ENCODE assay signal across 10 mouse cellular contexts in the genomic region with DNA sequence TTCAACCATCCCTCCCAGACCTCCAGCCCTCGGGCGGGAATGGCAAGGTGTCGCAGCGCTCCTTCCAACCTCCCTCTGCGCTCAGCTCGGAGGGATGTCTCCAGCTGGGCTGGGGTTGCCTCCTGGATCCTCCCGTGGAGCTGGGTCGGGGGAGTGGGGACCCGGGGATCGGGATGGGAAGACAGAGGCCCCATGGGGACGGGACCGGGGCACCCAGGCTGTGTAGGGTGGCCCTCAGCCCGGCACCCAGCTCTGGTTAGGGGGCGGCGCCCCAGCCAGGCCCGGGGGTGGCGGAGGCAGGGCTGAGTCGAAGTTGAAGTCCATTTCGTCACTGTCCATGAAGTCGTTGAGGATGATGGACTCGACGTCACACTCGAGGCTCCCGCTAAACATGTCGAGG. TPM values are rescaled to one million over a fixed set of nuclear protein-coding genes. Genes with fewer than 3 reads are reported as not detected.
DNase-seq lines count a peak whose midpoint lies in the region; ATAC-seq and TF ChIP-seq lines count a peak whose summit lies in the region.
"Had no signal": no experiment of that assay in that cellular context is flagged by ENCODE, and none has a peak within 500 bp of the region (broad histone marks: within the 10 kb centered on the region; RNA-seq: fewer than 3 reads in every experiment).

No protein-coding gene starts in this region.

- peak overlapping the region; percentile 63 for H3K4me2 ChIP-seq in lung, postnatal 0 days (replicated peaks; ENCODE audit: low read depth, low read length)
- peak overlapping the region; percentile 44 for H3K4me2 ChIP-seq in forebrain, postnatal 0 days (ENCODE audit: low read depth)
- H3K4me2 ChIP-seq in limb, embryonic 15.5 days: peak overlapping the region; percentile 85
- peak overlapping the region; percentile 83 for H3K4me2 ChIP-seq in stomach, embryonic 15.5 days

- WGBS in lung, postnatal 0 days: 13% methylated on average over 25 of the region's 25 CpGs
- WGBS in forebrain, postnatal 0 days: 20% methylated on average over 25 of the region's 25 CpGs
- WGBS in limb, embryonic 15.5 days: 6% methylated on average over 25 of the region's 25 CpGs
- WGBS in stomach, embryonic 15.5 days: 10% methylated on average over 25 of the region's 25 CpGs

- H3K9me3 ChIP-seq in lung, postnatal 0 days (ENCODE audit: low read length): no peaks in the 10 kb centered on the region
- no peaks in the 10 kb centered on the region for H3K9me3 ChIP-seq in forebrain, postnatal 0 days (ENCODE audit: low read length)
- H3K9me3 ChIP-seq in limb, embryonic 15.5 days: no peaks in the 10 kb centered on the region
- no peaks in the 10 kb centered on the region for H3K9me3 ChIP-seq in stomach, embryonic 15.5 days

- H3K4me1 ChIP-seq in lung, postnatal 0 days (ENCODE audit: insufficient read depth, low read depth, low read length): peaks cover 4% of the 10 kb centered on the region; the same call in 1 of the 2 replicates
- H3K4me1 ChIP-seq in forebrain, postnatal 0 days (ENCODE audit: insufficient read depth): peaks cover 39% of the 10 kb centered on the region
- H3K4me1 ChIP-seq in limb, embryonic 15.5 days: peaks cover 64% of the 10 kb centered on the region
- peaks cover 38% of the 10 kb centered on the region for H3K4me1 ChIP-seq in stomach, embryonic 15.5 days

- peaks cover 50% of the 10 kb centered on the region for H3K27me3 ChIP-seq in lung, postnatal 0 days (replicated peaks; ENCODE audit: insufficient read depth, low read length)
- H3K27me3 ChIP-seq in forebrain, postnatal 0 days (ENCODE audit: insufficient read depth, low read length): no peaks in the 10 kb centered on the region
- H3K27me3 ChIP-seq in limb, embryonic 15.5 days: peaks cover 87% of the 10 kb centered on the region
- H3K27me3 ChIP-seq in stomach, embryonic 15.5 days (replicated peaks): peaks cover 67% of the 10 kb centered on the region

- peak overlapping the region; percentile 38 for H3K4me3 ChIP-seq in lung, postnatal 0 days (ENCODE audit: low read depth, low read length)
- H3K4me3 ChIP-seq in forebrain, postnatal 0 days (ENCODE audit: low read depth, low read length): no peak overlapping the region
- peak overlapping the region; percentile 46 for H3K4me3 ChIP-seq in limb, embryonic 15.5 days
- H3K4me3 ChIP-seq in stomach, embryonic 15.5 days (replicated peaks): peak overlapping the region; percentile 42
- H3K4me3 ChIP-seq: left cerebral cortex, adult 2 months had no signal

- H3K36me3 ChIP-seq in lung, postnatal 0 days (ENCODE audit: insufficient read depth, low read length): no peaks in the 10 kb centered on the region
- peaks cover 18% of the 10 kb centered on the region; the same call in 1 of the 2 replicates for H3K36me3 ChIP-seq in forebrain, postnatal 0 days (ENCODE audit: insufficient read depth)
- no peaks in the 10 kb centered on the region for H3K36me3 ChIP-seq in limb, embryonic 15.5 days
- H3K36me3 ChIP-seq in stomach, embryonic 15.5 days: no peaks in the 10 kb centered on the region

- TF ChIP-seq CTCF in lung, postnatal 0 days (IDR thresholded peaks at IDR 0.05): no peak
- TF ChIP-seq CTCF in forebrain, postnatal 0 days (IDR thresholded peaks at IDR 0.05; ENCODE audit: low read depth): no peak

- TF ChIP-seq EP300 in lung, postnatal 0 days (IDR thresholded peaks at IDR 0.05): no peak

- no peak overlapping the region for H3K9ac ChIP-seq in lung, postnatal 0 days (replicated peaks; ENCODE audit: low read depth)
- H3K9ac ChIP-seq in forebrain, postnatal 0 days: peak overlapping the region; percentile 41
- peak overlapping the region; percentile 26; the same call in 1 of the 2 replicates for H3K9ac ChIP-seq in limb, embryonic 15.5 days
- H3K9ac ChIP-seq in stomach, embryonic 15.5 days: no peak overlapping the region

- ATAC-seq in lung, postnatal 0 days: peak; percentile 18; the same call in 1 of the 2 replicates
- ATAC-seq in forebrain, postnatal 0 days: no peak
- ATAC-seq in limb, embryonic 15.5 days (ENCODE audit: insufficient number of reproducible peaks, low FRiP score, low TSS enrichment, low read depth): no peak
- ATAC-seq in stomach, embryonic 15.5 days (ENCODE audit: insufficient read depth, low FRiP score, low read depth): no peak; the same call in 1 of the 2 replicates

- no peak overlapping the region for H3K27ac ChIP-seq in lung, postnatal 0 days (ENCODE audit: low read length)
- peak overlapping the region; percentile 36; the same call in 1 of the 2 replicates for H3K27ac ChIP-seq in forebrain, postnatal 0 days (ENCODE audit: low read depth, low read length)
- H3K27ac ChIP-seq in limb, embryonic 15.5 days: no peak overlapping the region
- H3K27ac ChIP-seq in stomach, embryonic 15.5 days: no peak overlapping the region
- H3K27ac ChIP-seq: left cerebral cortex, adult 2 months had no signal

- DNase-seq in lung, postnatal 0 days (ENCODE audit: low spot score): no peak
- no peak for DNase-seq in lung, adult 18-20 months
- DNase-seq in forebrain, postnatal 0 days: no peak
- DNase-seq in spleen, postnatal 14 days (ENCODE audit: low spot score in 2 of 2): no peak
- no peak for DNase-seq in thymus, postnatal 10 days (ENCODE audit: low spot score in 2 of 2)
- no peak for DNase-seq in adrenal gland, postnatal 25 days

RNA-seq across cellular contexts. Expression of a gene that starts 19.5 kb away (rescaled TPM):
- polyA plus RNA-seq in lung, postnatal 0 days (2015; fragmentation: Nextera tagmentation; extraction: Ambion mirVana): 0.13 and 0.26 TPM in 2 replicates
- total RNA-seq in forebrain, postnatal 0 days (2014; rRNA removed): 40.8 and 44.0 TPM in 2 replicates
- polyA plus RNA-seq in forebrain, postnatal 0 days (2015; fragmentation: Nextera tagmentation; extraction: Ambion mirVana): 3.5 and 3.6 TPM in 2 replicates
- polyA plus RNA-seq in limb, embryonic 15.5 days (2015; fragmentation: Nextera tagmentation; extraction: Ambion mirVana): 0.17 and 0.22 TPM in 2 replicates
- polyA plus RNA-seq in stomach, embryonic 15.5 days (2015; fragmentation: Nextera tagmentation; extraction: Ambion mirVana): 0.13 and 0.37 TPM in 2 replicates
- total RNA-seq in adrenal gland, postnatal 25 days (2021): 0.71 and 1.9 TPM in 2 replicates
- total RNA-seq: neutrophil, adult 5-6 weeks had no signal

Comparison
In these comparisons a context has a peak if more than half of its experiments do, and no peak if none do; other contexts are left out.
1. H3K9ac ChIP-seq: peak in forebrain, postnatal 0 days (single experiment) and limb, embryonic 15.5 days (single experiment); none in lung, postnatal 0 days (single experiment) and stomach, embryonic 15.5 days (single experiment).
2. Peak in every context shown above with its lines, with median percentiles within 50 percentile points of each other: H3K4me2 ChIP-seq.